ENCODE assay signal across 8 mouse cellular contexts in genomic region chr13:90885856-90886532, GRCm38 (mm10). TPM values are rescaled to one million over a fixed set of nuclear protein-coding genes. Genes with fewer than 3 reads are reported as not detected.
DNase-seq lines count a peak whose midpoint lies in the region; ATAC-seq lines count a peak whose summit lies in the region.

No protein-coding gene starts in this region.

- no peaks in the 10 kb centered on the region for H3K27me3 ChIP-seq in heart, embryonic 10.5 days (ENCODE audit: insufficient read depth, poor library complexity, severe bottlenecking)
- no peaks in the 10 kb centered on the region; the same call in 1 of the 2 replicates for H3K27me3 ChIP-seq in limb, embryonic 12.5 days
- H3K27me3 ChIP-seq in midbrain, embryonic 12.5 days, result 0 out of 2 replicates have a peak, but pooled peaks cover 11% of the 10 kb centered on the region

- H3K27ac ChIP-seq in heart, embryonic 10.5 days, result peak overlapping the region; percentile 87
- no peak overlapping the region for H3K27ac ChIP-seq in limb, embryonic 12.5 days
- no peak overlapping the region for H3K27ac ChIP-seq in midbrain, embryonic 12.5 days (replicated peaks)

- peak overlapping the region; percentile 63 for H3K4me2 ChIP-seq in limb, embryonic 12.5 days
- peak overlapping the region; percentile 61 for H3K4me2 ChIP-seq in midbrain, embryonic 12.5 days (replicated peaks)

- H3K4me1 ChIP-seq in heart, embryonic 10.5 days, result peaks cover 20% of the 10 kb centered on the region
- H3K4me1 ChIP-seq in limb, embryonic 12.5 days (replicated peaks), result peaks cover 14% of the 10 kb centered on the region; the same call in 1 of the 2 replicates
- 0 out of 2 replicates have a peak, but pooled peaks cover 7% of the 10 kb centered on the region for H3K4me1 ChIP-seq in midbrain, embryonic 12.5 days

- no peaks in the 10 kb centered on the region for H3K9me3 ChIP-seq in heart, embryonic 10.5 days
- no peaks in the 10 kb centered on the region for H3K9me3 ChIP-seq in limb, embryonic 12.5 days
- no peaks in the 10 kb centered on the region for H3K9me3 ChIP-seq in midbrain, embryonic 12.5 days

- WGBS in heart, embryonic 10.5 days, result 15% methylated on average over 13 of the region's 13 CpGs
- WGBS in limb, embryonic 12.5 days, result 39% methylated on average over 13 of the region's 13 CpGs
- WGBS in midbrain, embryonic 12.5 days, result 52% methylated on average over 13 of the region's 13 CpGs

- no peak overlapping the region for H3K9ac ChIP-seq in limb, embryonic 12.5 days (replicated peaks)
- no peak overlapping the region for H3K9ac ChIP-seq in midbrain, embryonic 12.5 days (replicated peaks)

- no peaks in the 10 kb centered on the region for H3K36me3 ChIP-seq in heart, embryonic 10.5 days
- no peaks in the 10 kb centered on the region for H3K36me3 ChIP-seq in limb, embryonic 12.5 days
- no peaks in the 10 kb centered on the region for H3K36me3 ChIP-seq in midbrain, embryonic 12.5 days

- peak; percentile 7 for DNase-seq in urinary bladder, postnatal 14 days (ENCODE audit: low spot score)
- DNase-seq in urinary bladder, postnatal 36 days (ENCODE audit: low spot score in 2 of 2), result no peak
- peak; percentile 89 for DNase-seq in heart, embryonic 10.5 days (ENCODE audit: low spot score)
- DNase-seq in left cerebral cortex, postnatal 10 days (ENCODE audit: extremely low spot score in 1 of 2, low spot score in 2 of 2), result no peak
- DNase-seq in ovary, postnatal 14 days (ENCODE audit: low spot score), result no peak

- intact Hi-C loops in left cerebral cortex, postnatal 10 days (cut with DNase I), result loop anchor here (5.0 to 10.0 kb wide), 3 partner anchors 1141 to 1331 kb away; partner anchors contain the start of gene Vcan

- H3K4me3 ChIP-seq in heart, embryonic 10.5 days, result peak overlapping the region; percentile 59
- H3K4me3 ChIP-seq in limb, embryonic 12.5 days (replicated peaks), result peak overlapping the region; percentile 41
- peak overlapping the region; percentile 39; the same call in 1 of the 2 replicates for H3K4me3 ChIP-seq in midbrain, embryonic 12.5 days

- ATAC-seq in limb, embryonic 12.5 days (ENCODE audit: insufficient number of reproducible peaks, insufficient read depth, low FRiP score, low TSS enrichment, low read depth), result 0 out of 2 replicates have a peak, but pooled peaks have one; percentile 12
- ATAC-seq in midbrain, embryonic 12.5 days (ENCODE audit: low FRiP score, low read depth), result no peak; the same call in 1 of the 2 replicates
- ATAC-seq in monocyte, adult 5-6 weeks (replicated peaks; ENCODE audit: insufficient number of reproducible peaks, low FRiP score, low TSS enrichment, poor library complexity, severe bottlenecking), result no peak

RNA-seq across cellular contexts. Expression of gene Atp6ap1l, which starts 19.2 kb away (rescaled TPM):
- 0.39 TPM in 1 of 2 replicates, not detected in the other for polyA plus RNA-seq in heart, embryonic 10.5 days (2016; fragmentation: Nextera tagmentation; extraction: Ambion mirVana)
- polyA plus RNA-seq in limb, embryonic 12.5 days (2016; fragmentation: Nextera tagmentation; extraction: Ambion mirVana), result 0.55 and 0.56 TPM in 2 replicates
- polyA plus RNA-seq in midbrain, embryonic 12.5 days (2016; fragmentation: Nextera tagmentation; extraction: Ambion mirVana), result not detected in 2 replicates
- 10 to 100 TPM; 20.9 to 23.8 TPM for total RNA-seq in left cerebral cortex, postnatal 10 days (2021)
- not detected in 3 replicates for total RNA-seq in monocyte, adult 5-6 weeks (2017)

RNA-seq across cellular contexts. Expression of gene Rps23, which starts 36.8 kb away (rescaled TPM):
- 139 and 171 TPM in 2 replicates for polyA plus RNA-seq in heart, embryonic 10.5 days (2016; fragmentation: Nextera tagmentation; extraction: Ambion mirVana)
- polyA plus RNA-seq in limb, embryonic 12.5 days (2016; fragmentation: Nextera tagmentation; extraction: Ambion mirVana), result 269 and 288 TPM in 2 replicates
- polyA plus RNA-seq in midbrain, embryonic 12.5 days (2016; fragmentation: Nextera tagmentation; extraction: Ambion mirVana), result 168 and 207 TPM in 2 replicates
- 100 to 1,000 TPM; 233 to 256 TPM for total RNA-seq in left cerebral cortex, postnatal 10 days (2021)
- 2,086 to 4,129 TPM (median 3,828 TPM) in 3 replicates for total RNA-seq in monocyte, adult 5-6 weeks (2017)

Comparison
In these comparisons a context has a peak if more than half of its experiments do, and no peak if none do; other contexts are left out.
1. DNase-seq: peak in urinary bladder, postnatal 14 days (single experiment) and heart, embryonic 10.5 days (single experiment); none in urinary bladder, postnatal 36 days (0 of 2), left cerebral cortex, postnatal 10 days (0 of 2) and ovary, postnatal 14 days (single experiment).
2. Peak in every context shown above with its lines, with median percentiles within 50 percentile points of each other: H3K4me3 ChIP-seq.